Mouse (Mus musculus) thymus, adult 2 months (tissue): ENCODE results near the gene Pla2g12b. TPM values are rescaled to one million over a fixed set of nuclear protein-coding genes. Genes with fewer than 3 reads are reported as not detected.

Source experiments
- DNase-seq: peaks from one replicate; pipeline ENCODE4 v3.0.0; 2021
- H3K27ac ChIP-seq: fragments of 200-500 bp; 2 replicates; pipeline ENCODE4 v1.5.1; 2012; ENCODE audit warnings: low read length, control low read depth; ENCODE audit not compliant: control insufficient read depth, insufficient read depth
- H3K27me3 ChIP-seq: fragments of 200-500 bp; 2 replicates; pipeline ENCODE4 v1.6.1; 2012; ENCODE audit warnings: mild to moderate bottlenecking, low read length, moderate library complexity, mixed read lengths; ENCODE audit not compliant: control insufficient read depth, insufficient read depth
- H3K36me3 ChIP-seq: fragments of 200-500 bp; 2 replicates; pipeline ENCODE4 v1.6.1; 2012; ENCODE audit warnings: mild to moderate bottlenecking, low read length, moderate library complexity; ENCODE audit not compliant: control insufficient read depth, insufficient read depth
- H3K4me1 ChIP-seq: fragments of 200-500 bp; replicated peaks from 2 replicates; pipeline ENCODE4 v1.6.1; 2012; ENCODE audit warnings: low read length; ENCODE audit not compliant: control insufficient read depth, insufficient read depth
- H3K4me3 ChIP-seq: fragments of 200-500 bp; 2 replicates; pipeline ENCODE4 v1.5.1; 2012; ENCODE audit warnings: mild to moderate bottlenecking, low read length, control low read depth, moderate library complexity; ENCODE audit not compliant: control insufficient read depth, insufficient read depth
- CTCF ChIP-seq: fragments of 200-500 bp; IDR thresholded peaks from 2 replicates; pipeline ENCODE4 v1.5.1; 2012; ENCODE audit warnings: mild to moderate bottlenecking, control low read depth, low read length, moderate library complexity, borderline replicate concordance; ENCODE audit not compliant: control insufficient read depth, poor library complexity, insufficient read depth; ENCODE audit errors: extremely low read depth
- POLR2A ChIP-seq: fragments of 200-500 bp; IDR thresholded peaks from 2 replicates; pipeline ENCODE4 v1.6.1; 2012; ENCODE audit warnings: mild to moderate bottlenecking, low read length, control low read depth, moderate library complexity; ENCODE audit not compliant: control insufficient read depth, poor library complexity, insufficient read depth; ENCODE audit errors: extremely low read depth
- WGBS: fragments of 180-500 bp; shearing (Covaris S2); methylation state at CpG from one replicate; pipeline ENCODE4 v1.1.7; 2018; 5-methylcytosine and 5-hydroxymethylcytosine counted together
- polyA plus RNA-seq: library from polyadenylated mRNA; depleted of rRNA; stranded (reverse); fragments of >200 nt; gene quantifications from 2 replicates; pipeline ENCODE4 v1.2.3, GENCODE M21; 2012

Pla2g12b gene
- polyA plus RNA-seq, 1 experiment = not detected

DNA sequence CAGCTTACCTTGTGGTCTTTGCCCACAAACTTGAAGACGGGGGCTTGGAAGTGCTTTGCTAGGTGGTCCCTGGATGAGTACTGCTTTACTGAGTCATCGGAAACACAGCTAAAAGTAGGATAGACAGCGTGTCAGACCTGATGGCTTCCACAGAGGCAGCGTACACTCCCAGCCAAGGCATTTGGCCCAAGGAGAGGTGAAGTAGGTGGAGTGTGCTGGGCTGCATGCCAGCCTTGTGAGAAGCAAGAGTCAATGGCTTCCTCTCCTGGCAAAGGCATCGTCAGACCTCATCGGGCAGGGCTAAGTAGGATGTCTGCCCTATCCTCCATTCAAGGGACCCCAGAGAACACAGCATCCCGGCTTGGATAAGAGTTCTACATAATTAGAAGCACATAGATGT, 21.9 kb downstream of the Pla2g12b start:
- Histone ChIP-seq H3K4me3 (no peak overlapping the region), H3K27ac (no peak overlapping the region), H3K36me3 (no peaks in the 10 kb centered on the region), H3K4me1 (peaks cover 5% of the 10 kb centered on the region), H3K27me3 (no peaks in the 10 kb centered on the region)
- no peak for TF ChIP-seq POLR2A
- no peak for TF ChIP-seq CTCF
- no peak for DNase-seq
- 74% methylated on average over 7 of the region's 7 CpGs for WGBS

DNA sequence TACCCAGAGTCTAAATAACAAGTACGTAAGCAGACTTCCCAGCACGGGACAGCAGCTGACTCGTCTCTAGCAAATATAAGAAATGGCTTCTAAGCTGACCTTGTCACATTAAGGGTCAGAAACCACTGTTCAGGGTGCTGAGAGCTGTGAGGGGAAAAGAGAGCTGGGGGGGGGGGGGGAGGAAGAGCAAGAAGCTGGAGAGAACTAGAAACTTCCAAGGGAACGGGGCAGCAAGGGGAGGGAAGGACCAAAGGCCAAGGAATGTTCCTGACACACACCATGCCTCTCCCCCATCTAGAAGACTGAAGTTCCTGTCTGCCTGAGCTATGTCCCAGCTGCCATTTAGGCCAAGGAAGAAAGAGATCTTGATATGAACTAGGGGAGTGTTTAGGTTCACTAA, 22.9 kb downstream of the Pla2g12b start:
- DNase-seq = no peak
- 86% methylated on average over 4 of the region's 4 CpGs for WGBS
- TF ChIP-seq POLR2A (no peak), CTCF (no peak)
- Histone ChIP-seq H3K4me3 (no peak overlapping the region), H3K4me1 (peaks cover 7% of the 10 kb centered on the region), H3K27ac (no peak overlapping the region), H3K36me3 (no peaks in the 10 kb centered on the region), H3K27me3 (no peaks in the 10 kb centered on the region)

DNA sequence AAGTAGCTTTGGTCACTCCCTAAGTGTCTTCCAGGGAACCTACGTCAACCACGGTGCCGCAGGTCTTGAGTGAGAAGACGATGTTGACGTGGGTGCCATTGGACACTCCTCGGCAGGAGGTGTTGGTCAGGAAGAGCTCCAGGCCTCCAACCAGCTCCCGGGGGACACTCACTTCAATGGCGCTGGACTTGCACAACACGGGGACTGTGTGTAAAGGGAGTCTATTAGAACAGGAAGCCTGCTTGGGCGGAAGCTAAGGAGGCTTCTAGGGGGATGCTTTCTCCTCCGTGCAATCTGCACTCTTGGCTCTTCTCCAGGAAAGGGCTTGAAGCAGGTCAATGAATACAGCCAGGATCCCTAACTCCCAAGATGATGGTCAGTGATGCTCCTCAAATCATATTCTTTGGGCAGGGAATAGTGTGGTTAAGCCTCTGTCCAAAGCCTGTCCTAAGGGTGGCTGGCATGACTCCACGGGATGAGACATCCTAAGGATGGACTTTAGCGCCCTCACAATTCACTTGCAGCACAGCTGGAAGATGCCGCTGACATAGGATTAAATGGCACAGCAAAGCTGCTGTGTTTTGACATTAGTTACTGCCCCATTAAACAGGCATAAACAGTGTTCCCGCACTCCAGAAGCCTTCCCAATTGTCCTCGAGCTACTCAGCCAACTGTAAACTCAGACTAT, 26.1 kb downstream of the Pla2g12b start:
- TF ChIP-seq CTCF (no peak), POLR2A (no peak)
- 89% methylated on average over 16 of the region's 16 CpGs for WGBS
- Histone ChIP-seq H3K36me3 (no peaks in the 10 kb centered on the region), H3K4me3 (no peak overlapping the region), H3K27ac (no peak overlapping the region), H3K4me1 (0 out of 2 replicates have a peak, but pooled peaks cover 2% of the 10 kb centered on the region), H3K27me3 (no peaks in the 10 kb centered on the region)
- DNase-seq = no peak

DNA sequence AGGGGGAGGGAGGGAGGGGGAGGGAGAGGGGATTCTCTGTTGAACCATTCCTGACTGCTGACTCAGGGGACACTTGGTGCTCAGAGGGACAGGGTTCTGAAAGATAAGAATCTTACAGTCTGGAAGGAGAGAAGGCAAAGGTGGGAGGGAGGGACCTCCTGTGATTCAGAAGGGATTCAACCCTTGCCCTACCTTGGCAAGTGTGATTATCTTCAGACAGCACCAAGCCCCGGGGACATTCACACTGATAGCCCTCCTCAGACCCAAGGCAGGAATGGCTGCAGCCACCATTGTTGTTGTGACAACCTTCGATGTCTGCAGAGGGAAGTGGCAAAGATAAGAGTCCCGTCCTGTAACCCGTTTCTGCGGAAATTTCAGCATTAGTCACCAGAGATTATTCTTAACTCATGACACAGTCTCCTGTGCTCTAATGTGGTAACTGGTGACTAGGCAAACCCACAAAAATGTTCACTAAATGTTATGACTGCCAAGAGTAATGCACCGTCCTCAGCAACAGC, 27.3 kb downstream of the Pla2g12b start:
- H3K27ac ChIP-seq = no peak overlapping the region
- no peaks in the 10 kb centered on the region for H3K36me3 ChIP-seq
- peaks cover 6% of the 10 kb centered on the region; the same call in 1 of the 2 replicates for H3K4me1 ChIP-seq
- WGBS = 7% methylated on average over 6 of the region's 6 CpGs
- DNase-seq = no peak
- no peaks in the 10 kb centered on the region for H3K27me3 ChIP-seq
- TF ChIP-seq POLR2A (no peak), CTCF (no peak)
- no peak overlapping the region for H3K4me3 ChIP-seq

DNA sequence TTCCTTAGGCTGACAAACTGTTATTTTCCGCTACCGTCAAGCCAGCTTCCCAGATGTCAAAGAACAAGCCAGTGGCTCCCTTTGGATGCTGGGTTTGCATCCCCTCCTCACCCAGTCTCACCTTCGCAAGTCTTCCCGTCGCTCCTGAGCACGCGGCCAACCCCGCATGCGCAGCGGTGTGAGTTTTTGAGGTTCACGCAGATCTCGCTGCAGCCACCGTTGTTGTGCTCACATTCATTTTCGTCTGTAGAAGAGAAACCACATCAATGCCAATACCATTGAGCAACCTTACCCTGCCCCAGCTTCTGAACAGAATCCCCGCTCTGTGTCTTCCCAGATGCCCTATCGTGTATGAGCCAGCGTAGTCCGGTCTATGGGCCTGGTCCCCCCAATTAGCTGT, 32.3 kb downstream of the Pla2g12b start:
- no peak overlapping the region for H3K4me3 ChIP-seq
- H3K4me1 ChIP-seq = peaks cover 7% of the 10 kb centered on the region; the same call in 1 of the 2 replicates
- 69% methylated on average over 18 of the region's 18 CpGs for WGBS
- no peak overlapping the region for H3K27ac ChIP-seq
- no peaks in the 10 kb centered on the region for H3K36me3 ChIP-seq
- no peak for TF ChIP-seq CTCF
- no peak for TF ChIP-seq POLR2A
- no peak for DNase-seq
- no peaks in the 10 kb centered on the region for H3K27me3 ChIP-seq

DNA sequence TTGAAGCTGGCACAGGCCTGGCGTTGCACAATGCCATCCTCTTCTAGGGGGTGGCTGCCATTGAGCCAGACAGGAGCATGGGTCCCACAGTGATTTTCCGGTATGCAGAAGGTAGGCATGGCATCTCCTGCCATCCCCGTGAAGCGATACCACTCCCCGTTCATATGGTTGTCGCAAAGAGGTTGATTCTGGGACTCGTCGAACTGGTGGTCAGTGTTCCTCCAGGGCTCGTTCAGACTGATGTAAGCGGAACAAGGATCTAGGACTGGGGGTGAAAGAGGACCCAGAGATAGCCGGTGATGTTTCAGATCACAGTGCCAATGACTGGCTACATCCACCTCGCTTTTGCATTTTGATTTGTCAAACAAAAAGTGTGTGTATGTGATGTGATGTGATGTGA, 35.2 kb downstream of the Pla2g12b start:
- WGBS = 96% methylated on average over 12 of the region's 12 CpGs
- DNase-seq = no peak
- H3K4me3 ChIP-seq = no peak overlapping the region
- no peaks in the 10 kb centered on the region for H3K36me3 ChIP-seq
- TF ChIP-seq POLR2A (no peak), CTCF (no peak)
- H3K4me1 ChIP-seq = peaks cover 6% of the 10 kb centered on the region; the same call in 1 of the 2 replicates
- no peak overlapping the region for H3K27ac ChIP-seq
- H3K27me3 ChIP-seq = no peaks in the 10 kb centered on the region
